Comparison of ENCODE assay signal across 8 mouse cellular contexts in the genomic region with DNA sequence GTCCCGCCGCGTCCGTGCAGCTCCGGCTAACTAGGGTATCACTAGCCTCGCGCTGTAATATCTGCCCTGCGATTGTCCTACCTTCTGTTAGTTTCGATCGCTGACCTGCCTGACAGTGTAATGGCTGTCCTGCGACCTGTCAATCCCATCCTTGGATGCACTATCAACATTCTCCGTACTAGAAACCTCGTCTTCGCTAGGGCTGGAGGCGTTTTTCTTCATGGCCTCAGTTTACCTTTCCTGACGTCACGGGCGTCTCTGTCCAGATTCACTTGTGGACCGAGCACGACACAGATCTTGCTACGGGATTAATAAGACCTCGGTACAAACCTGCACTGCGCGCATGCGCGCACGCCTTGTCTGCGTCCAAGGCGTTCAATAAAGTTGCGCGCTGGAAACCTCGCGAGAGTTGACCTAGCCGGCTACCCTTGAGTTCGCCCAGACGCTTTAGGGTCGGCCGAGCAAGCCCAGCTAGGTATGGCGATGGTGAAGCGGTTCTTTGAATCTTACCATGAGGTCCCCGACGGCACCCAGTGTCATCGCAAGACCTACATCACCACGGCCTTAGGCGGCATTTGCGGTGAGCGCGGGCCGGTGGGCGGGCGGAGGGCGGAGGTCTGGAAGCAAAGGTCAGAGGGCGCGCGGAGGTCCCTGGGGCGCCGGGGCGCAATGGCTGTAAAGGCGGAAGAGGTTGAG. TPM values are rescaled to one million over a fixed set of nuclear protein-coding genes. Genes with fewer than 3 reads are reported as not detected.
DNase-seq lines count a peak whose midpoint lies in the region; ATAC-seq and TF ChIP-seq lines count a peak whose summit lies in the region.

A gene (plus strand): TSS at position 405 of the 696 bp plus-strand sequence.
A gene (minus strand): TSS at position 660 of the 696 bp plus-strand sequence.

- peak within 1 kb of the TSS; percentile 94 for H3K4me3 ChIP-seq in heart, embryonic 12.5 days
- H3K4me3 ChIP-seq in kidney, postnatal 0 days (replicated peaks; ENCODE audit: low read depth, low read length) = peak within 1 kb of the TSS; percentile 77
- peak within 1 kb of the TSS; percentile 70 for H3K4me3 ChIP-seq in liver, embryonic 11.5 days (ENCODE audit: low read depth, low read length)
- peak within 1 kb of the TSS; percentile 81 for H3K4me3 ChIP-seq in stomach, embryonic 14.5 days (ENCODE audit: low read depth, low read length)

- peak within 1 kb of the TSS; percentile 91 for H3K4me2 ChIP-seq in heart, embryonic 12.5 days
- peak within 1 kb of the TSS; percentile 70 for H3K4me2 ChIP-seq in kidney, postnatal 0 days (ENCODE audit: low read length)
- H3K4me2 ChIP-seq in liver, embryonic 11.5 days = peak within 1 kb of the TSS; percentile 80
- H3K4me2 ChIP-seq in stomach, embryonic 14.5 days (replicated peaks; ENCODE audit: low read depth, low read length) = peak within 1 kb of the TSS; percentile 81

- no peaks in the 10 kb centered on the region for H3K27me3 ChIP-seq in heart, embryonic 12.5 days (replicated peaks)
- H3K27me3 ChIP-seq in kidney, postnatal 0 days (ENCODE audit: insufficient read depth, low read length) = no peaks in the 10 kb centered on the region
- no peaks in the 10 kb centered on the region for H3K27me3 ChIP-seq in liver, embryonic 11.5 days (replicated peaks; ENCODE audit: control insufficient read depth, insufficient read depth, low read length)
- no peaks in the 10 kb centered on the region for H3K27me3 ChIP-seq in stomach, embryonic 14.5 days (ENCODE audit: control insufficient read depth, insufficient read depth, low read length)

- DNase-seq in CD4-positive helper T cell, adult 2 months (ENCODE audit: low read depth, low spot score) = peak; percentile 97
- peak; percentile 89 for DNase-seq in brain, embryonic 18.5 days (ENCODE audit: low read depth, low spot score)
- DNase-seq in kidney, postnatal 0 days (ENCODE audit: low spot score) = peak; percentile 97
- peak; percentile 97 for DNase-seq in liver, embryonic 11.5 days (ENCODE audit: low spot score)
- peak; percentile 99 for DNase-seq in naive thymus-derived CD4-positive, alpha-beta T cell, adult 2 months (ENCODE audit: low read depth)

- peaks cover 44% of the 10 kb centered on the region for H3K4me1 ChIP-seq in heart, embryonic 12.5 days (replicated peaks)
- peaks cover 15% of the 10 kb centered on the region for H3K4me1 ChIP-seq in kidney, postnatal 0 days (replicated peaks; ENCODE audit: insufficient read depth, low read length)
- H3K4me1 ChIP-seq in liver, embryonic 11.5 days (replicated peaks; ENCODE audit: control insufficient read depth, insufficient read depth, low read length) = peaks cover 16% of the 10 kb centered on the region
- peaks cover 15% of the 10 kb centered on the region; the same call in 1 of the 2 replicates for H3K4me1 ChIP-seq in stomach, embryonic 14.5 days (ENCODE audit: control insufficient read depth, insufficient read depth, low read length)

- H3K9ac ChIP-seq in heart, embryonic 12.5 days = peak within 1 kb of the TSS; percentile 98
- peak within 1 kb of the TSS; percentile 88 for H3K9ac ChIP-seq in kidney, postnatal 0 days (ENCODE audit: low read depth, low read length)
- H3K9ac ChIP-seq in liver, embryonic 11.5 days (ENCODE audit: low read depth, low read length) = peak within 1 kb of the TSS; percentile 72
- peak within 1 kb of the TSS; percentile 94 for H3K9ac ChIP-seq in stomach, embryonic 14.5 days (replicated peaks; ENCODE audit: low read depth, low read length)

- peak within 1 kb of the TSS; percentile 65 for H3K27ac ChIP-seq in heart, embryonic 12.5 days (ENCODE audit: poor library complexity, severe bottlenecking)
- peak within 1 kb of the TSS; percentile 82 for H3K27ac ChIP-seq in kidney, postnatal 0 days
- H3K27ac ChIP-seq in liver, embryonic 11.5 days (ENCODE audit: low read depth, low read length) = peak within 1 kb of the TSS; percentile 57
- peak within 1 kb of the TSS; percentile 73; the same call in 1 of the 2 replicates for H3K27ac ChIP-seq in stomach, embryonic 14.5 days (ENCODE audit: low read length)

- WGBS in heart, embryonic 12.5 days = under 1% methylated on average over 59 of the region's 59 CpGs
- under 1% methylated on average over 59 of the region's 59 CpGs for WGBS in kidney, postnatal 0 days
- WGBS in liver, embryonic 11.5 days = under 1% methylated on average over 59 of the region's 59 CpGs
- WGBS in stomach, embryonic 14.5 days = under 1% methylated on average over 59 of the region's 59 CpGs

- no peaks in the 10 kb centered on the region for H3K9me3 ChIP-seq in heart, embryonic 12.5 days (replicated peaks)
- no peaks in the 10 kb centered on the region for H3K9me3 ChIP-seq in kidney, postnatal 0 days (replicated peaks; ENCODE audit: low read length)
- no peaks in the 10 kb centered on the region for H3K9me3 ChIP-seq in liver, embryonic 11.5 days (ENCODE audit: control insufficient read depth, low read length)
- no peaks in the 10 kb centered on the region for H3K9me3 ChIP-seq in stomach, embryonic 14.5 days (ENCODE audit: control insufficient read depth, low read depth, low read length)

- ATAC-seq in erythroid progenitor cell, adult 5-6 weeks (replicated peaks; ENCODE audit: low FRiP score, poor library complexity, severe bottlenecking) = peak; percentile 77
- peak; percentile 84 for ATAC-seq in heart, embryonic 12.5 days (ENCODE audit: insufficient number of reproducible peaks, low FRiP score)
- peak; percentile 75 for ATAC-seq in kidney, postnatal 0 days (replicated peaks; ENCODE audit: low FRiP score, low read depth)
- ATAC-seq in liver, embryonic 11.5 days (replicated peaks; ENCODE audit: low FRiP score) = peak; percentile 76
- ATAC-seq in stomach, embryonic 14.5 days (ENCODE audit: insufficient number of reproducible peaks, insufficient read depth, low FRiP score, low read depth) = peak; percentile 81

- no peak for TF ChIP-seq CTCF in kidney, postnatal 0 days (IDR thresholded peaks at IDR 0.05; ENCODE audit: low read depth)

- peaks cover 25% of the 10 kb centered on the region for H3K36me3 ChIP-seq in heart, embryonic 12.5 days
- 0 out of 2 replicates have a peak, but pooled peaks cover 12% of the 10 kb centered on the region for H3K36me3 ChIP-seq in kidney, postnatal 0 days (ENCODE audit: insufficient read depth, low read length)
- peaks cover 12% of the 10 kb centered on the region for H3K36me3 ChIP-seq in liver, embryonic 11.5 days (ENCODE audit: control insufficient read depth, insufficient read depth, low read length)
- peaks cover 6% of the 10 kb centered on the region for H3K36me3 ChIP-seq in stomach, embryonic 14.5 days (ENCODE audit: control insufficient read depth, insufficient read depth, low read length)

RNA-seq across cellular contexts. Expression of the first gene that starts in this region (rescaled TPM):
- 46.5 and 90.1 TPM in 2 replicates for total RNA-seq in erythroid progenitor cell, adult 5-6 weeks (2015; ENCODE audit: low replicate concordance)
- total RNA-seq in erythroid progenitor cell, adult 5-6 weeks (2017; ENCODE audit: low replicate concordance) = 54.2 and 67.9 TPM in 2 replicates
- 638 and 663 TPM in 2 replicates for polyA plus RNA-seq in heart, embryonic 12.5 days (2016; fragmentation: Nextera tagmentation; extraction: Ambion mirVana)
- polyA plus RNA-seq in kidney, postnatal 0 days (2015; fragmentation: Nextera tagmentation; extraction: Ambion mirVana) = 683 and 742 TPM in 2 replicates
- 343 and 358 TPM in 2 replicates for polyA plus RNA-seq in liver, embryonic 11.5 days (2014; fragmentation: Nextera tagmentation; extraction: Ambion mirVana)
- 444 and 502 TPM in 2 replicates for polyA plus RNA-seq in stomach, embryonic 14.5 days (2014; fragmentation: Nextera tagmentation; extraction: Ambion mirVana)

RNA-seq across cellular contexts. Expression of the second gene that starts in this region (rescaled TPM):
- total RNA-seq in erythroid progenitor cell, adult 5-6 weeks (2015; ENCODE audit: low replicate concordance) = 2.1 and 2.2 TPM in 2 replicates
- not detected in 2 replicates for total RNA-seq in erythroid progenitor cell, adult 5-6 weeks (2017; ENCODE audit: low replicate concordance)
- polyA plus RNA-seq in heart, embryonic 12.5 days (2016; fragmentation: Nextera tagmentation; extraction: Ambion mirVana) = 12.1 and 12.9 TPM in 2 replicates
- 24.4 and 27.4 TPM in 2 replicates for polyA plus RNA-seq in kidney, postnatal 0 days (2015; fragmentation: Nextera tagmentation; extraction: Ambion mirVana)
- 9.1 and 10.7 TPM in 2 replicates for polyA plus RNA-seq in liver, embryonic 11.5 days (2014; fragmentation: Nextera tagmentation; extraction: Ambion mirVana)
- polyA plus RNA-seq in stomach, embryonic 14.5 days (2014; fragmentation: Nextera tagmentation; extraction: Ambion mirVana) = 31.3 and 31.7 TPM in 2 replicates

Comparison
In these comparisons a context has a peak if more than half of its experiments do, and no peak if none do; other contexts are left out.
1. Peak in every context shown above with its lines: DNase-seq, ATAC-seq, H3K4me3 ChIP-seq and H3K27ac ChIP-seq.